Mouse (Mus musculus): ENCODE results near the gene Aplnr.

The Aplnr gene

DNA sequence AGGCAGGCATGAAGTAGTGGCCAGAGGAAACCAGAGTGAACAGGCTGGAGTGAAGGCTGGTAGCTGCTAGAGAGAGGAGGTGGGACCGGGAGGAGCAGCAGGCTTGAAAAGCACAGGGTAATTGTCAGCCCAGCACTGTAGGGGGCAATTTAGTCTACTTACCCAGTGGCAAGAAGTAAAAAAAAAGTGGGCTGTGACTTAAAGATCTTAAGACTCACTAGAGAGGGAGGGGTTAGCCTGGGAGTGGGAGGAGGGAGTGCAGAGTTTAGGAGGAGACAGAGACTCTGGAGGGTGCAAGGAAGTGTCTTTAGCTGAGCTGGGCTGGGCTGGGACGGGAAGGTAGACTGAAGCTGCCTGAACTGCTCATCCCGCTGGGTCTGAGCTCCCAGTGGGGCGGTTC lies at the start of gene Aplnr:
Gene Aplnr, plus strand, starts transcription at position 137 of the 400 bp plus-strand sequence.
- DNase-seq (ENCODE audit: low read depth in 2 of 2, low spot score in 2 of 2): no peak

GRCm38 (mm10) chr2:85088716-85089646 lies 47.0 kb upstream of the Aplnr start:
- no peak for DNase-seq (ENCODE audit: low read depth in 2 of 2, low spot score in 2 of 2)

- DNase-seq (ENCODE audit: low read depth in 2 of 2, low spot score in 2 of 2): no peak
Measured at GRCm38 (mm10) chr2:85091325-85091724, 44.7 kb upstream of the Aplnr start.

DNA sequence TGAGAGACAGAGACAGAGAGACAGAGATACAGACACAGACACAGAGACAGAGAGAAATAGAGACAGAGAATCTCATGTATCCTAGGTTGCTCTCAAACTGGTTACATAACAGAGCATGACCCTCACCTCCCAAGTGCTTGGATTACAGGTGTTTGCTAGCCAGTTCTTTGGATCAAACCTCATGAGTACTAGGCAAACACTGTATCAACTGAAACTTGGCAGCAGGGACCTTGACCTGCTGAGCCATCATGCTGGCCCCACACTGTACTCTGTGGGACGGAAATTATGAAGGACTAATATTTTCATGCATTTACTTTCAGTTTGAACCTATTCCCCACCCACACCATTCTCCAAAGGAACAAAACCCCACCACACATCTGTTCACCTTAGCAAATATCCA lies 42.6 kb upstream of the Aplnr start:
- no peak for DNase-seq (ENCODE audit: low read depth in 2 of 2, low spot score in 2 of 2)

DNA sequence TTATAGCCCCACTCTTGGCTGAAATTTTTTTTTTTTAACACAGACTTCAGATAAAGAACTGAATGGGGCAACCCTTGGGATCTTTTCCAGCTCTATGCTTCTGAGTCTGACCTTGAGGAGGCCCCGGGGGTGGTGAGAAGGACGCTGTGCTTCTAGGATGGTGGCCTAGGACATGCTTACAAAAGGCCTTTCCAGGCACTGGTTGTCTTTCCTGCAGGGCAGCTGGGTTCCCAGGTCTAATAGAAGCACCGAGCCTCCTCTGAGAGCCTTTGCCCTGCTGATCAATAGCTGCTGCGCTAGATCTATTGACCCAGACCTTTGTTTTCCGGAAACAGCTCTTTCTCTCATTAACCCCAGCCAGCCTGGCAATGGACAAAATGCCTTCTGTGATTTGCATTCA lies 40.1 kb upstream of the Aplnr start:
- DNase-seq (ENCODE audit: low read depth in 2 of 2, low spot score in 2 of 2): no peak

DNA sequence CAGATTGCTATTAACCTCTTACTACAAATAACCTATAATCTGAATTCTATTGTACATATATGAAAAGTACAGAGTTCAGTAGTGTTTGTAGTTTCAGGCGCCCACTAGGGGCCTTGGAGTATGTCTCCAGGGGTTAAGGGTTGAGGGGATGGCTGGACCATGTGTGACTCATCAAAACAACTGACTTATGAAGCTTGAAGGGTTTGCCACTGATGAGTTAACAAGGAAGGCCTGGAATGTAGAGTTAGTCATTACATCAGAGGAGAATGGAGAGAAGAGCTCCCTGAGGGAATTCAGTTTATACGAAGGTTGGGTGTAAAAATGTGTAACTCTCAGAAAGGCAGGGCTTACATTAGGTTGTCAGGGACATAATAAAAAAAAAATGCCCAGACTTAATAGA lies 38.0 kb upstream of the Aplnr start:
- no peak for DNase-seq (ENCODE audit: low read depth in 2 of 2, low spot score in 2 of 2)

GRCm38 (mm10) chr2:85098824-85099511 lies 37.1 kb upstream of the Aplnr start:
- no peak for DNase-seq (ENCODE audit: low read depth in 2 of 2, low spot score in 2 of 2)

DNA sequence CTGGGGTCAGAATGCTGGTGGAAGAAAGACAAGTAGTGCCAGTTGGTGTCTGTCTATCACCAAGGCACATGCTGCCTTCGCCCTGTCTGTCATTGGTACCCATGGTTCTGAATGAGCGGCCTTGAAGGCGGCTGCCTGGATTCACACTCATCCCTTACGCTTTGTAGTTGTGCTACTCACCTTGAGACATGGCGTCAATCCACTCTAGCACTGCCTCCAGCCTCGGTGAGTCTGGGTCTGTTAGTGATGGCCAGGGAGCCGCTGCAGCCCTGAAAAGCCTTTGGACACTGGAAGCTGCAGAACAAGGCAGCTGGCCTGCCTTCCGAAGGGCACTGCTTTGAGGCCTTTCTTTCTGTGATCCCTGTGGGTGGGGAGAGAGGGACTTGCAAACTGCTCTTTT lies 32.8 kb upstream of the Aplnr start:
- DNase-seq (ENCODE audit: low read depth in 2 of 2, low spot score in 2 of 2): no peak

- DNase-seq (ENCODE audit: low read depth in 2 of 2, low spot score in 2 of 2): no peak
Measured at GRCm38 (mm10) chr2:85105426-85106013, 30.5 kb upstream of the Aplnr start.

GRCm38 (mm10) chr2:85106068-85106790 lies 29.8 kb upstream of the Aplnr start:
- DNase-seq (ENCODE audit: low read depth in 2 of 2, low spot score in 2 of 2): no peak

DNA sequence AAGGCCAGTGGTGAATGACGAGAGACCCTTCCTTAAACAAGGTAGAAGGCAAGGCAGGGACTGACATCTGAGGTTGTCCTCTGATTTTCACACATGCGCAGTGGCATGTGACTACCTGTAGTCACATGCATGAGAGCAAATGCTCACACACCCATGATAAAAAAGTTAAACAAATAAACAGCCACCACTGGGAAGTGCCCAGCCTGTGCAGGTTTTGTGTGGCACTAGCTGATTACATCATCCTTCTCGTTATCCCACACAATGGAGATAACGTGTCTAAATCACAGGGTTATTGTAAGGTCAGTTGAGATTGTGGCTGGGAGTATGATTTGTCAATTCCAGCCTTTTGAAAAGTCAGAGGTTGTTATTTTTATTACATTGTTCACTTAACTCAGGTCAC lies 29.1 kb upstream of the Aplnr start:
- DNase-seq (ENCODE audit: low read depth in 2 of 2, low spot score in 2 of 2): no peak

GRCm38 (mm10) chr2:85110288-85110875 lies 25.6 kb upstream of the Aplnr start:
- no peak for DNase-seq (ENCODE audit: low read depth in 2 of 2, low spot score in 2 of 2)

GRCm38 (mm10) chr2:85123187-85123868 lies 12.7 kb upstream of the Aplnr start:
- no peak for DNase-seq (ENCODE audit: low read depth in 2 of 2, low spot score in 2 of 2)

DNA sequence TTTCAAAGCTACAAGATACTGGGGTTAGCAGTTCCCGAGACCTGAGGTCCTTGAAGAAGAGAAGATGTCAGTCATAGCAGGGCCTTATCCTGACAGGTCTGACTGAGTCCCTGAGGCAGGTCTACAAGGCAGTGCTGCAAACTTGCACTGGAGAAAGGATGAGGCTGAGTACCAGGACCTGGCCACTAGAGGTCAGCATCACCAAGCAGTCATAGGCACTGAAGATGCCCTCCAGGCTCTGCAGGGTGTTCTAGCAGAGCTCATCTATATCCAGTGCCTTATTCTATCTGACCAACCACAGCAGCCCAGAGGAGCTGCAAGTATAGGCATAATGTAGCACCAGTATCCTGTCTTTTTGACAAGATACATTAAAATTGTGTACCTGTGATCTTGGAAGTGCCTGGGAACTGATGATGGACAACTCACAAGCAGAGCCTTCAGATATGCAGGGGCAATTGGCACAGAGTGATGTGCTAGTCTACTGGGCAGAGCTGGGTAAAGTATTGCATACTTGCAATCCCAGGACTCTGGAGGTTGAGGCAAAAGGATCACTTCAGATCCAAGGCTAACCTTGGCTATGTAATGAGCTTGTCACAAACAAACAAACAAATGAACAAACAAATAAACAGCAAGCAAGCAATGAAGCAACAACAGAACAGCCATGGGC lies 12.0 kb upstream of the Aplnr start:
- DNase-seq (ENCODE audit: low read depth in 2 of 2, low spot score in 2 of 2): peak in 1 of 2 experiments; percentile 4

DNA sequence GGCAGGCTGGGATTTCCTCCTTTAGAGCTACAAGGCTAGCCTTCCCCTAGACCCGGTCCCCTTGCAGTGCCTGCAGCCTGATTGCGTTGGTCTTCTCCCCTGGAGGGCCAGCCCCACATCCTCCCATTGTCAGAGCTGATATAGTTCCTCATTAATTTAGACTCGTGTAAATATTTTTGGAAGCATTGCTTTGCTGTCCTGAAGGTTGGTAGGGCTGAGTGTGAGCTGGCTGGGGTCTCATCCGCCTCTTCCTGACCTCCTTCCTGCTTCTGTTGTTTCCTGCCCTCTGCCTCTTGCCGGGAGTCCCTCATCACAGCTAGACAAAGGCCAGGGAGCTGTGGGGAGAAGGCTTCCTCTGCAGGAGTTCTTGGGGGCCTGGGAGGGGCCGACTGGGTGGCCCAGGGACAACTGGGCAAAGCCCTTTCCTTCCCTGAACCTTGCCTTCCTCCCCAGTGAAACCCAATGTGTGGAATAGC lies 6.5 kb upstream of the Aplnr start:
- no peak for DNase-seq (ENCODE audit: low read depth in 2 of 2, low spot score in 2 of 2)

- no peak for DNase-seq (ENCODE audit: low read depth in 2 of 2, low spot score in 2 of 2)
Measured at GRCm38 (mm10) chr2:85131226-85131625, 4.8 kb upstream of the Aplnr start.

- no peak for DNase-seq (ENCODE audit: low read depth in 2 of 2, low spot score in 2 of 2)
Measured at GRCm38 (mm10) chr2:85131724-85132123, 4.3 kb upstream of the Aplnr start.

- DNase-seq (ENCODE audit: low read depth in 2 of 2, low spot score in 2 of 2): no peak
Measured at GRCm38 (mm10) chr2:85132204-85132603, 3.8 kb upstream of the Aplnr start.

DNA sequence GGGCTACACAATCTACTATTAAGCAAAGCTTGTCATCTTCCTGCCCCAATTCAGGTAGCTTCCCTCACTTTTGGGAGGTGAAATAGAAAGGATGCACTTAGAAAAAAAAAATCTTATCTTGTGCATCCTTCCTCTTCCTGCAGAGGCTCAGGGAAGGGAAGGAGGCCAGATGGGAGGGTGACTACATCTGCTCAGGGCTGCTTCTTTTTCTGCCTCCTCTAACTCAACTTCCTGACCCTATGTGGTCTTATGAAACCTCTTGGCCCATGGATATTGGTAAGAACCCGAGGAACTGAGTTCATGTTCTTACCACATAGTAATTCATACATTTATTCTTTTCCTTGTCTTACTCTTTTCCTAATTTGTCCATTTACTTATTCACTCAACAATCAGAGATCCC lies 926 bp upstream of the Aplnr start:
- no peak for DNase-seq (ENCODE audit: low read depth in 2 of 2, low spot score in 2 of 2)

All from CD8-positive naive resting alpha-beta T cell, adult 2 months (primary cell).